Mouse (Mus musculus): Measurements from ENCODE around the gene Gm10553. TPM values are rescaled to one million over a fixed set of nuclear protein-coding genes. Genes with fewer than 3 reads are reported as not detected.
"Not testable (repeated sequence)": the region's sequence is repeated elsewhere in the genome, so short reads cannot be mapped to it uniquely, and the experiment has no call there.

The Gm10553 gene
- total RNA-seq (2017): not detected in 2 replicates

DNA sequence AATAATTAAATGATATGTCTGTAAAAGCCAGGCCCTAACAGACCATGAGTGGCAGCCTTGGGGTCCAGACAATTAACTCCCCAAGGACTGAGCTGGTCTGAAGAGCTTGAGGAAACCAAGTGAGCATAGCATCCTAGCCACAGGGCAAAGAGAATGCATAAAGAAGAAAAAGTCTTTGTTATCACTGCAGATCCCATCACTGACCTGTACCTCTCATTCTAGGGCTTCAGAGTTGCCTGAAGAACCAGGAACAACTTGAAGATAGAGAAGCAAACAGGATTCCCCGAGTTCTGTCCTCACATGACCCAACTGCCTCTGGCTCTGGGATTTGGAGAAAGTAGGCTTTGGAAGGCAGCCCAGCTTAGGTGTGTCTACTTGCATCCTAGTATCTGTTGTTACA, at the start of gene Gm10553:
Gm10553 (plus strand) TSS at position 301 of the 400 bp plus-strand sequence.
- not testable (repeated sequence) for ATAC-seq (replicated peaks; ENCODE audit: low read depth, poor library complexity, severe bottlenecking)

DNA sequence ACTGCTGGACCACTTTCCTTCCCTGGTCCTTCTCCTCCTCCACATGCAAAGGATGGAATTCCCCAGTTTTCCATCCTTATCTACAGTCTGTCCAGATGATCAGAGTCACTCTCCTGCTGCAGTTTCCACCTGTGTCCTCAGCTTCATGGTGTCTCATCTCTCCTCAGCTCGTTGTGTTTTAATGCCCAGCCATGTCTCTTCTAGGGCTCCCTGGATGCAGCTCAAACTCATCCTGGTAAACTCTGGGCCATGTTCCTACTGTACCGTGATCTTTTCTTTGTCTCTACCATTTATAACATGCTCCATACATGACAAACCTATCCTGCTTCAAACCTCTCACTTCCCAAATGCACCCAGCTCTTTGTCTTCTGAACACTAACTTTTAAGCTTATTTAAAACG, 28.3 kb upstream of the Gm10553 start:
- not testable (repeated sequence) for ATAC-seq (replicated peaks; ENCODE audit: low read depth, poor library complexity, severe bottlenecking)

DNA sequence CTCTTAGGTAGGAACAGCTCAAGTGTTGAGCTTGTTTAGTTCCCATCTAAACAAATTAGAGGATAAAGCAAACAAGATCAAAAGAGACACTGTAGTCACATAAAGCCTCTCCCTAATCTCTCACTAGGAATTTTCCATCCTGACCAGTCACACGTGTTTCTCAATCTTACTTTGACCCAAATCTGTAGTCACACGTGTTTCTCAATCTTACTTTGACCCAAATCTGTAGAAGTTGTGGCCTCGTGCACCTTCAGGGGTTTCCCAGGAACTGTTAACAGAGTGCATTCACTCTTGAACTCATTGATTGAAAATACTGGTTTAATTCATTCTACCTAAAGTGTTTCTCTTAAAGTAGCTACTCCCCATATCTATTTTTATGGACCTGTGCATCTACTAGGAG, 26.9 kb upstream of the Gm10553 start:
- not testable (repeated sequence) for ATAC-seq (replicated peaks; ENCODE audit: low read depth, poor library complexity, severe bottlenecking)

DNA sequence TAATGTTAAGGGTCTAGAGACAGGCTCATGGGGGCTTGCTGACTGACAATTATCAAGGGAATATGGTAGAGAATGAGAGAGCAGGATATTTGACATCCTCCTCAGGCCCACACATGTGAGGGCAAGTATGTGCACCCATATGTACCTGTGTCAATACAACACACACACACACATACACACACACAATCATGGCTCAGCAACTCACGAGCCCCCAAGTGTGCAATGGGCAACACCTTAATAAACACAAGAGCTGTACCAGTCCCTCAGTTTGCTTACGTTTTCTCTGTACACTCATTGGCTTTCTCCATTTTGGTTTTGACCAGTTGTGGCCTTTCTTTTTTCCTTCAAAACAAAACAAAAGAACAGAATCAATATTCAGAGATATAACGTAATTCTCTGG, 15.2 kb upstream of the Gm10553 start:
- not testable (repeated sequence) for ATAC-seq (replicated peaks; ENCODE audit: low read depth, poor library complexity, severe bottlenecking)

DNA sequence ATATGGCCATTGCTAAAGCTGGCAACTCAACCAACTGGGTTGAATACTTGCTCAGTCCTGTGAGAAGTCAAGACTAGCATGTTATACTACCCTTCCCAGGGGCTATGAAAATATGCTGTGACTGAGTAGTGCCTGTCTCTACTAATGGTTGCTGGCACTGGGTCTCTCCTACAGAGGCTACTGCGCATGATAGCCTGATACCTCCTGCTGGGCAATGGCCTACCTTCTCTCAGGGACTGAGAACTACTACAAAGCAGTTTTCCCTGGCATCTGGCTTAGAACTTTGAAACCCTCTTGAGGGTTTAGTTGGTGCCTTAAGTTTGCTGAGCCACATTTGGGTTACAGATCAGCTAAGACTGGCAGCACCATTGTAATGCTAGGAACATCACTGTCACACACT, 13.8 kb upstream of the Gm10553 start:
- not testable (repeated sequence) for ATAC-seq (replicated peaks; ENCODE audit: low read depth, poor library complexity, severe bottlenecking)

DNA sequence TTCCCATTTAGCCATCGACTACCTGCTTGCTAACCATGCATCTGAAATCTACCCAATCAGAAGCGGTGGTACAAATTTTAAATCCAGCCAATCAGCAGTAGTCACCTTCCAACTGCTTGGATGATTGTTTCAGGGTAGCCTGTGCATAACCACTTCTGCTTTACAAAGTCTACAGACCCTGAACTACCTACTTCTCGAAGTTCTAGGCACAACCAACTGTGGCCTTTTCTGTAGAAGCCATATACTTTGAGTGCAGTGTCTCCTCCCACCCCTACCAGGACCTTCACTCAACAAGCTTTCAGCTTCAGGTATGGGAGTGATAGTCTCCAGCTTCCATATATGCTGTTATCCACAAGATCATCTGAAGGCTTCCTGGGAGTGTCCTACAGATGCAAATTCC, 7.8 kb upstream of the Gm10553 start:
- not testable (repeated sequence) for ATAC-seq (replicated peaks; ENCODE audit: low read depth, poor library complexity, severe bottlenecking)

DNA sequence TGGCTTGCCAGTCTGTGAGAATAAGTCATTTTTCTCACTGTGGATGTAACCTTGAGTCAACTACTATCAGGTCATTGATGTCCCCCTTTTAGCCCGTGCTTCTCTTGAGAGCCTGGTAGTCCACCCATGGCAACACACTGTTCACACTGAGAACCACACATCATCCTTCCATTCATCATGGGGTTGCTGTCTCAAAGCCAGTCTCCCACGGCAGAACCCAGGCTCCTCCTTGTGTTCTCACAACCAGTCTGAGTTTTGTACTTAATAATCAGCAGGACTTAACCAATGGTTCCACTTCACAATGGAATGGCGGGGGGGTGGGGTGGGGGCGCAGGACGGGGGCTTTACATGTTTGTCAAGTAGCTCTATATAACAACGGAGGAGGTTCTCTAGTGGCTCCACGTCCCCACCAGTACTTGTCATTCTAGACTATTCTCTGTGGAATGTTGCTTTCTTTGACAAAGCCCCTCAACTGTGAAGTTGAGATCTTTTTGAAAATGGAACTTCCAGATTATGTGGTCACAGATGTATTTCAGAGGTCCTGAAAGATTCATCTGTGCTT, 6.9 kb upstream of the Gm10553 start:
- not testable (repeated sequence) for ATAC-seq (replicated peaks; ENCODE audit: low read depth, poor library complexity, severe bottlenecking)

DNA sequence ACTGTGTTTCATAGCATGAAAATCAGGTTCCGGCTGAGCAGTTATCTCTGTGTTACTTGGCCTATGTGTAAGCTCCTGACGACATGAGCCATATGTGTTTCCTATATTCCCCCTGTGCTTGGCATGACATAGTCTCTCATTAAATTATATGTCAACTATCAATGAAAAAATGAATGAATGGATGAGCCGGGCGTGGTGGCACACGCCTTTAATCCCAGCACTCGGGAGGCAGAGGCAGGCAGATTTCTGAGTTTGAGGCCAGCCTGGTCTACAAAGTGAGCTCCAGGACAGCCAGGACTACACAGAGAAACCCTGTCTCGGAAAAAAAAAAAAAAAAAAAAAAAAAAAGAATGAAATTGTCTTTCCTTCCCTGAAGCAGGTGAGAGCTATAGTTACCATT, 883 bp upstream of the Gm10553 start:
- not testable (repeated sequence) for ATAC-seq (replicated peaks; ENCODE audit: low read depth, poor library complexity, severe bottlenecking)

DNA sequence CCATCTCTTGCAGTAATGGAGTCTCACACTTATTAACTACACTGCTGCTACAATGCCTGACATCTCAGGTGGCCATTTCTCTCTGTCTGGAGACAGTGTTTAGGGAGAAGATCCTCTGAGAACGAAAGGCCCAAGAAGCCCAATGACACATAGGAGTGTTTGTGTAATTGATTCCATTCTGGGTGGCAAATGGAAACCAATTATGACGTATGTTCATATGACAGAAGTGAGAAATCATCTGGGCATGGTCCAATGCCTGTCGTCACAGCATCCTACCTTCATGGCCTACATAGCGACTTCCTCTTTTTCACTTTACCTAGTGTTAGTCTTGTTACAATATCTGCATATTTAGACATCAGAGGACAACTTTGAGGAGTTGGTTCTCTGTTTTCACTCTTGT, 1.8 kb downstream of the Gm10553 start:
- ATAC-seq (replicated peaks; ENCODE audit: low read depth, poor library complexity, severe bottlenecking): not testable (repeated sequence)

DNA sequence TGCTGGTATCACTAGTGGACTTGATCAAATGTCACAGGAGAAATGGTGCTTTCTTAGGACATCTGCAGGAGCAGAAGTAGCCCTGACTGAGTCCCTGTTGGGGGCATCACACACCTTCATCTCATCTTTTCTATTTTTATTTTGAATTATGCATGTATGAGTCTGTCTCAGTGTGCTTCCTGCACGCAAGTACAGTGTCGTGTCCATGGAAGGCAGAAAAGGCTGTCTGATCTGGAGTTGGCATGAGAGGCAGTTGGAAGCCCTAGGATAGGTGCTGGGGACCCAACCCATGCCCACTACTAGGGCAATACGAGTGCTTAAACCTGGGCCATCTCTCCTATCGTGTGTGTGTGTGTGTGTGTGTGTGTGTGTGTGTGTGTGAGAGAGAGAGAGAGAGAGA, 5.4 kb downstream of the Gm10553 start:
- not testable (repeated sequence) for ATAC-seq (replicated peaks; ENCODE audit: low read depth, poor library complexity, severe bottlenecking)

DNA sequence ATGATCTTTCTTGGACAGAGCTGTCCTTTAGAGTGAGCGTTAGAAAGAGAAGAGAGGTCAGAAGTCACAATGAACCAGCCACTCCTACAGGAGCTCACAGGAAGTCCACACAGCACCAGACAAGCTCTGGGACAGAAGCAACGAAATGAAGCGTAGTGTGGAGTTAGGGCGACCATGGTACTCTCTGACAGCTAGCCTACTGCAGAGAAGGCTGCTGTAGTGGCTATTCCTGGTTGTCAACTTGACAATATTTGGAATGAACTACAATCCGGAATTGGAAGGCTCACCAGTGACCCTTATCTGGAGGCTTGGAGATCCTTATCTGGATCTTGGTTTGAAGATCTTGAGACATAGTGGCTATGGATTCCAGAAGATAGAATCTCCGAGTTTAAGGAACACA, 6.0 kb downstream of the Gm10553 start:
- ATAC-seq (replicated peaks; ENCODE audit: low read depth, poor library complexity, severe bottlenecking): not testable (repeated sequence)

DNA sequence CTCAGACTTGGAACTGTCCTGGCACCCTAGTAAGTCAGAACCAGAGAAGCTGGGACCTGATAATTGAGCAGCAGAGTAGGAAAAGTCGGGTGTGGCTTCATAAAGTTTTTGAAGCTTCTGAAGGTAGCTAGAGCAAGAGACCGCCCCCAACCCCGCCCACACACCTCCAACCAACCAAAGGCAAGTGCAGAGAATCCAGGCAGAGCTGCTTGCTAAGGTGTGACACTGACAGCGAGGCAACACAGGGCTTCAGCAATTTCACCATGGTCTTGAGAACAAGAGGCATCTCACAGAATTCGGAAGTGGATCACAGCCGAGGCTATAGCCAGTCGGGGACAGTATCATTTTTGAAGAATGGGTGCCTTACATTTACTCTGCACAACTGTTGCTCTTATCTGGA, 9.8 kb downstream of the Gm10553 start, which contains the start of gene A530032D15Rik:
A530032D15Rik (minus strand) TSS at position 101 of the 400 bp plus-strand sequence.
- not testable (repeated sequence) for ATAC-seq (replicated peaks; ENCODE audit: low read depth, poor library complexity, severe bottlenecking)

DNA sequence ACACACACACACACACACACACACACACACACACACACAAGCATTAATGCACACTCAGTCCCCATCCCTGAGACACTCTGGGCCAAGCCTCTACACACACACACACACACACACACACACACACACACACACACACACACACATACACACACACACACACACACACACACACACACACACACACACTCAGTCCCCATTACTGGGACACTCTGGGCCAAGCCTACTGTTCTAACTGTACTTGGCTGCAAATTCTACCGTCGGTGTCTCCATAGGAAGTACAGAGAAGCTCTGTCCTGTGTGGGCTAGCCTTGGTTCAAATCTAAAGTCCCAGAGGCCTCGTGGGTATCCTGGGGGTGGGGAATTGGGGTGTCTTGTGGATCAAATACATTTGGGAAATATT, 10.9 kb downstream of the Gm10553 start:
- ATAC-seq (replicated peaks; ENCODE audit: low read depth, poor library complexity, severe bottlenecking): not testable (repeated sequence)

DNA sequence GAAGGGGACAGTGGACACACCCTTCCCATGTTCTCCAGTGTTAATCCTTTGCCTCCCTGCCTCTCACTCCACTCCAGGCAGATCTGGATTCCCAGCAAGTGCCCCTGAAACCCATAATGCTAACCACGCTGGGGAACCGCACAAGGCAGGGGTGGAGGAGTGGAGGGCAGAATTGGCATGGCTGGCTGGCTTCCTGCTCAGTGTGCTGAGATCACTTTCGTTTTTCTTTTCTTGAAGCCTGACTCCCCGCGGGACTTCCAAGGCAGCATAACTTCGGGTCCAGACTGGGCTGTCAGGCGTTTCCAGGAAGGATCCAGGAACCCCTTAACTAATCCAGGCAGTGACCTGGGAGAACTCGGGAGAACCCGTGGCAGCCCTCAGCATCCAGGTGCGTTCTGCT, 11.6 kb downstream of the Gm10553 start:
- ATAC-seq (replicated peaks; ENCODE audit: low read depth, poor library complexity, severe bottlenecking): not testable (repeated sequence)

DNA sequence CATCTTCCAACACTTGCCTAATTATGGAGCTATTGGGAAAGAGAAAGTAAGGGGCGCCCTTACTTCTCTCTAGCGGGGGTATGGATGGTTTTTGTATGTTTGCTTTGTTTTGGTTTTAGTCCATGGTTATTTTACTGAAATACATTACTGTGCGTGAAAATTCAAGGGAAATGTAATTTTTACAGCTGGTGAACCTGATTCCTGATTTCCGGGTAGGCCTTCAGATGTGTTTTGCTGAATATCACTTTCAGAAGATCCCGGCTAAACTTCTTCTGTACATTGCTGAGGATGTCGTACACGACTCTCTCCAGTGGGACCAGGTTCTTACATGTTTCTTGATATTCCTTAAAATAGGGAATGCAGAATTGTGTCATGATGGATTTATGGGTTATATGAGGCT, 12.3 kb downstream of the Gm10553 start:
- ATAC-seq (replicated peaks; ENCODE audit: low read depth, poor library complexity, severe bottlenecking): not testable (repeated sequence)

DNA sequence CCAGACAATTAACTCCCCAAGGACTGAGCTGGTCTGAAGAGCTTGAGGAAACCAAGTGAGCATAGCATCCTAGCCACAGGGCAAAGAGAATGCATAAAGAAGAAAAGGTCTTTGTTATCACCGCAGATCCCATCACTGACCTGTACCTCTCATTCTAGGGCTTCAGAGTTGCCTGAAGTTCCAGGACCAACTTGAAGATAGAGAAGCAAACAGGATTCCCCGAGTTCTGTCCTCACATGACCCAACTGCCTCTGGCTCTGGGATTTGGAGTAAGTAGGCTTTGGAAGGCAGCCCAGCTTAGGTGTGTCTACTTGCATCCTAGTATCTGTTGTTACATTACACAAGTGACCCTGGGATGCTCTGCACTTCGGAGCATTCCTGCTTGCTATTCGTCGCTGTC, 12.9 kb downstream of the Gm10553 start:
- ATAC-seq (replicated peaks; ENCODE audit: low read depth, poor library complexity, severe bottlenecking): not testable (repeated sequence)

DNA sequence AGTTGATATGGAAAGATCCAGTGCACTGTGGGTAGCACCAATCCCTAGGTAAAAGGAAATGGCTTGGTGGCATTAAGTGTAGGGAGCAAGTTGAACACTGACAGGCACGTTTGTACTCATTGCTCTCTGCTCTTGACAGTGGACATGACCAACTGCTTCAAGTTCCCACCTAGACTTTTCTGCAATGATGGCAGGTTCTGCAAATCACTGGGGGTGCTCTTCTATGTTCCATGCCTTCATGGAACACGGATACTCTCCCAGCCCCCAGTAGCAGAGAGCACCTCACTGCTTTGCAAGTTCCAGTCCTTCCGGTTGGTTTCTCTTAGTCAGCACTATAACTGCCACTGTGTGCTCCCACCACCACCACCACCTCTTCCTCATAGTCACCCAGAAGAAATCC, 14.1 kb downstream of the Gm10553 start:
- not testable (repeated sequence) for ATAC-seq (replicated peaks; ENCODE audit: low read depth, poor library complexity, severe bottlenecking)

DNA sequence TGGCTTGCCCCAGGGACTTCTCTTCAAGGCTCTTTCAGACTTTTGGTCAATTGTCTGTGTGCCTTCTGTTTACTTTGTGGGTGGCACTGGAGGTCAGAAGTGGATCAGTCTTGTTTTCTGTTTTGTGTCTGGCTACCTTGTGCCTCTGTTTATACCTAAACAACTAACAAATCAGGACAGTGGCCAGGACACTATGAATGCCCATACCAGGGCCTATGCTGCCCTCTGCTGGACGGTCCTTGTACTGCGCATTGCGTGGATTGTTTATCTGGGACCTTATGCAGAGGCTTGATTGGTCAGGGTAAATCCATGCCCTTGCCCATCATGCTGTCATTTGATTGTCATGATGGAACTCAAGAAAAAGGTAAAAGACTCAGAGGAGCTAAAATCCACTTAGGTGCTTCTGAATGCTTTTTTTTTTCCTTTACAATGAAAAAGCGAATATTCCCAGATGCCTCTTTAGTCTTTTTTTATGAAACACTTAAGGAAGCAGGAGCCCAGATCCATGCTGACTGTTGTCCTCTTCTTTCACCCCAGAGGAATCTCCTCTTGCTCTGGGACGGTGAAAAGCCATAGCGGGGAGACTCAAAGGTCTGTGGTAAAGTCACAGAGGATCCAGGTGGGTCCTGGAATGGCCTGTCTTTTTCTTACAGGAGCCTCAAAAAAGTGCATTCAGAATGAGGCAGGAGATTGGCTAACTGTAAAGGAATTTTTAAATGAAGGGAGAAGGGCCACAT, 14.9 kb downstream of the Gm10553 start:
- not testable (repeated sequence) for ATAC-seq (replicated peaks; ENCODE audit: low read depth, poor library complexity, severe bottlenecking)

DNA sequence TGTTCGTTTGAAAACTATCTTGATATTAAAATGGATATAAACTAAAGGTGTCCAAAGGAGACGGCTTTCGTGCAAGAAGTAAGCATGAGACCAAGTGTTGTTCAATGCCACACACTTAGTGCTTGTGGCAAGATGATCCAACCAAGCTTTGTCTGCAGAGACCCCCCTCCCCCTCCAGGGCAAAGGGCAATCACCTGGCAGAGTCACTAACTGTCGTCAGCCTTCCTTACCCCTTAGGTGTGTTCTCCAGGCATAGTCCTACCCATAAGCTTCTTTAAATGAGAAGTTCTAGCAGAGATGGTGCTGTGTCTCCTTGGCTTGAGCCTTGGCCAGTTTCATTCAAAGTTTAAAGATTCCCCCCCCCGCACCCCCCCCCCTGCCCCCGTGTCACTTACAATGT, 17.6 kb downstream of the Gm10553 start:
- ATAC-seq (replicated peaks; ENCODE audit: low read depth, poor library complexity, severe bottlenecking): not testable (repeated sequence)

DNA sequence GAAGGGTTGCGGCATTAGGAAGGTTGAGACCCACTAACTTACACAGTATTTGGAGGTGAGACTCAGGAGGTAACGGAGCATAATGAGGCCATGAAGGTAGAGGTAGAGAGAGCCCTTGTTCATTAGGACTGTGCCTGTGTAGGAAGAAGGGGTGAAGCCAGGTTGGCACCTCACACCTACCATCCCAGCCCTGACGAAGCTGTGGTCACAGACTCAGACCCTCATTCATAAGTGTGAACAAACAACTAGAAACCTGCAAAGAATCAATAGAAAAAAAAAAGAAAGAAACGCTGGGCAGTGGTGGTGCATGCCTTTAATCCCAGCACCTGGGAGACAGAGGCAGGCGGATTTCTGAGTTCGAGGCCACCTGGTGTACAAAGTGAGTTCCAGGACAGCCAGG, 18.4 kb downstream of the Gm10553 start:
- not testable (repeated sequence) for ATAC-seq (replicated peaks; ENCODE audit: low read depth, poor library complexity, severe bottlenecking)

DNA sequence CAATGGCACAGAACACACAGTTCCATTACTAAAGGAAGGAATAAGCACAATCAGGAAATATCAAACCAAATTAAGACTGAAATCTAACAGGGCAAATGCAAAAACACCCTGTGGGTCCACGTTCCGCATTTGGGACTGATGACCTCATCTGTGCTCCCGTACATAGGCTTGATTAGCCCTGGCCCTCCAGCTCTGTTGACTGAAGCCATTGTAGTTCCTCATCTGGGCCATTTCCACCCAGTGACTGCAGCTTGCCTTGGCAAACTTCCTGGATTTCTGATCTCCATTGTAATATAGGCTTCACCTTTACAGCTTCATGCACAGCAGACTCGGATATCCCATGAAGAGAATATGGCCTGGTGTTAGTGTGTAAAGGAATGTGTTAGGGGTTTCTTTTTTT, 21.9 kb downstream of the Gm10553 start:
- not testable (repeated sequence) for ATAC-seq (replicated peaks; ENCODE audit: low read depth, poor library complexity, severe bottlenecking)

DNA sequence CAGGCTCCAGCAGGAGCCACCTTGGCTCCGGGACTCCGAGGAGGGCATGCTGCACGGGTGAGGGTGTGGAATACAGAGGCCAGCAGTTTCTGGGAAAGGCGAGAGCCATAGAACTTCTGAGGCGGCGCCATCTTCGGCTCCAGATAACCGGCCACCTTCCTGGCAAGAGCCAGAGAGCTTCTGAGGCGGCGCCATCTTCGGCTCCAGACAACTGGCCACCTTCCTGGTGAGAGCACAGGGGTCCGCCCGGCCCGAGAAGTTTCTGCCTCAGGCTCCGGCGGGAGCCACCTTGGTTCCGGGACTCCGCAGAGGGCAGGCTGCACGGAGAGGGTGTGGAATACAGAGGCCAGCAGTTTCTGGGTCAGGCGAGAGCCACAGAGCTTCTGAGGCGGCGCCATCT, 33.7 kb downstream of the Gm10553 start:
- ATAC-seq (replicated peaks; ENCODE audit: low read depth, poor library complexity, severe bottlenecking): not testable (repeated sequence)
